Mouse (Mus musculus): ENCODE data around the gene Pabpc4.
A peak's percentile ranks its signal among the peaks of the same experiment; 100 is the strongest.
"Not testable (repeated sequence)": the region's sequence is repeated elsewhere in the genome, so short reads cannot be mapped to it uniquely, and the experiment has no call there.

The Pabpc4 gene

GRCm38 (mm10) chr4:123298980-123299670, 37.0 kb downstream of the Pabpc4 start:
- no peak for DNase-seq

GRCm38 (mm10) chr4:123305789-123306188, 43.6 kb downstream of the Pabpc4 start:
- DNase-seq, result no peak

GRCm38 (mm10) chr4:123306999-123307398, 44.8 kb downstream of the Pabpc4 start:
- peak; percentile 33 for DNase-seq

GRCm38 (mm10) chr4:123308292-123308691, 46.1 kb downstream of the Pabpc4 start:
- no peak for DNase-seq

- DNase-seq, result no peak
These were observed 49.7 kb downstream of the Pabpc4 start for GRCm38 (mm10) chr4:123311845-123312244.

GRCm38 (mm10) chr4:123313010-123313409, 50.9 kb downstream of the Pabpc4 start:
- no peak for DNase-seq

- no peak for DNase-seq
These were observed 52.3 kb downstream of the Pabpc4 start for GRCm38 (mm10) chr4:123314497-123314896.

GRCm38 (mm10) chr4:123322910-123323309, 60.8 kb downstream of the Pabpc4 start:
- DNase-seq, result not testable (repeated sequence)

- DNase-seq, result no peak
These were observed 61.4 kb downstream of the Pabpc4 start, which contains the start of gene Oxct2a for GRCm38 (mm10) chr4:123323534-123323933. Oxct2a (minus strand) TSS chr4:123323634.

- DNase-seq, result no peak
These were observed 63.9 kb downstream of the Pabpc4 start for GRCm38 (mm10) chr4:123326087-123326486.

- no peak for DNase-seq
These were observed 65.5 kb downstream of the Pabpc4 start for GRCm38 (mm10) chr4:123327630-123328029.

- no peak for DNase-seq
These were observed 66.8 kb downstream of the Pabpc4 start for GRCm38 (mm10) chr4:123328946-123329345.

- DNase-seq, result no peak
These were observed 69.2 kb downstream of the Pabpc4 start for GRCm38 (mm10) chr4:123331326-123331725.

GRCm38 (mm10) chr4:123331961-123332360, 69.8 kb downstream of the Pabpc4 start:
- DNase-seq, result not testable (repeated sequence)

GRCm38 (mm10) chr4:123333151-123333550, 71.0 kb downstream of the Pabpc4 start:
- DNase-seq, result no peak

- no peak for DNase-seq
These were observed 72.0 kb downstream of the Pabpc4 start for GRCm38 (mm10) chr4:123334177-123334576.

- DNase-seq, result not testable (repeated sequence)
These were observed 73.1 kb downstream of the Pabpc4 start for GRCm38 (mm10) chr4:123335244-123335643.

- DNase-seq, result no peak
These were observed 73.8 kb downstream of the Pabpc4 start for GRCm38 (mm10) chr4:123335796-123336585.

- DNase-seq, result no peak
These were observed 75.5 kb downstream of the Pabpc4 start for GRCm38 (mm10) chr4:123337693-123338092.

GRCm38 (mm10) chr4:123340232-123340631, 78.1 kb downstream of the Pabpc4 start:
- DNase-seq, result no peak

GRCm38 (mm10) chr4:123342091-123342641, 80.0 kb downstream of the Pabpc4 start:
- no peak for DNase-seq

- peak; percentile 48 for DNase-seq
These were observed 80.7 kb downstream of the Pabpc4 start, which contains the start of gene Bmp8a for GRCm38 (mm10) chr4:123342642-123343470. Bmp8a (minus strand) TSS chr4:123343252.

GRCm38 (mm10) chr4:123343471-123343789, 81.3 kb downstream of the Pabpc4 start:
- no peak for DNase-seq

Measured in right cerebral cortex, postnatal 14 days (tissue).